Mouse (Mus musculus) midbrain, embryonic 16.5 days (tissue): ENCODE measurements around the gene Col6a5. TPM values are rescaled to one million over a fixed set of nuclear protein-coding genes. Genes with fewer than 3 reads are reported as not detected.

Source experiments
- ATAC-seq: fragments of 200-750 bp; cut with Nextera tagmentation; 2 replicates; pipeline ENCODE4 v1.8.0; 2017; ENCODE audit warnings: moderate TSS enrichment
- H3K27ac ChIP-seq: fragments of 300-500 bp; sonication (generic); 2 replicates; pipeline ENCODE4 v1.5.1; 2014; ENCODE audit warnings: mild to moderate bottlenecking, low read length, mixed read lengths
- H3K27me3 ChIP-seq: fragments of 300-500 bp; sonication (generic); 2 replicates; pipeline ENCODE4 v1.6.1; 2014; ENCODE audit warnings: low read depth, low read length, mixed read lengths; ENCODE audit not compliant: control insufficient read depth, insufficient read depth
- H3K36me3 ChIP-seq: fragments of 300-500 bp; sonication (generic); 2 replicates; pipeline ENCODE4 v1.6.1; 2014; ENCODE audit warnings: mild to moderate bottlenecking, low read length, moderate library complexity, mixed read lengths; ENCODE audit not compliant: control insufficient read depth, insufficient read depth
- H3K4me1 ChIP-seq: fragments of 300-500 bp; sonication (generic); 2 replicates; pipeline ENCODE4 v1.6.1; 2014; ENCODE audit warnings: mild to moderate bottlenecking, low read length, mixed read lengths; ENCODE audit not compliant: control insufficient read depth, insufficient read depth
- H3K4me2 ChIP-seq: fragments of 300-500 bp; sonication (generic); 2 replicates; pipeline ENCODE4 v1.6.1; 2014; ENCODE audit warnings: mild to moderate bottlenecking, low read length, mixed read lengths
- H3K4me3 ChIP-seq: fragments of 300-500 bp; sonication (generic); 2 replicates; pipeline ENCODE4 v1.5.1; 2014; ENCODE audit warnings: low read depth, mild to moderate bottlenecking, low read length, moderate library complexity, mixed read lengths
- H3K9ac ChIP-seq: fragments of 300-500 bp; sonication (generic); 2 replicates; pipeline ENCODE4 v1.6.1; 2014; ENCODE audit warnings: low read depth, low read length, mixed read lengths
- H3K9me3 ChIP-seq: fragments of 300-500 bp; sonication (generic); replicated peaks from 2 replicates; pipeline ENCODE4 v1.6.1; 2014; ENCODE audit warnings: mild to moderate bottlenecking, low read length, mixed read lengths; ENCODE audit not compliant: control insufficient read depth, poor library complexity, severe bottlenecking
- WGBS: fragments of 180-500 bp; shearing (Covaris S2); extraction: QIAGEN DNeasy Blood & Tissue Kit; methylation state at CpG from one replicate; pipeline ENCODE4 v1.1.7; 2014; 5-methylcytosine and 5-hydroxymethylcytosine counted together
- polyA plus RNA-seq: library from polyadenylated mRNA; unstranded; fragments of >200 nt; fragmentation: Nextera tagmentation; extraction: Ambion mirVana; gene quantifications from 2 replicates; pipeline ENCODE4 v1.2.1, GENCODE M21; 2015

The Col6a5 gene
- polyA plus RNA-seq, 1 experiment from 2014 or later = 0.82 TPM

DNA sequence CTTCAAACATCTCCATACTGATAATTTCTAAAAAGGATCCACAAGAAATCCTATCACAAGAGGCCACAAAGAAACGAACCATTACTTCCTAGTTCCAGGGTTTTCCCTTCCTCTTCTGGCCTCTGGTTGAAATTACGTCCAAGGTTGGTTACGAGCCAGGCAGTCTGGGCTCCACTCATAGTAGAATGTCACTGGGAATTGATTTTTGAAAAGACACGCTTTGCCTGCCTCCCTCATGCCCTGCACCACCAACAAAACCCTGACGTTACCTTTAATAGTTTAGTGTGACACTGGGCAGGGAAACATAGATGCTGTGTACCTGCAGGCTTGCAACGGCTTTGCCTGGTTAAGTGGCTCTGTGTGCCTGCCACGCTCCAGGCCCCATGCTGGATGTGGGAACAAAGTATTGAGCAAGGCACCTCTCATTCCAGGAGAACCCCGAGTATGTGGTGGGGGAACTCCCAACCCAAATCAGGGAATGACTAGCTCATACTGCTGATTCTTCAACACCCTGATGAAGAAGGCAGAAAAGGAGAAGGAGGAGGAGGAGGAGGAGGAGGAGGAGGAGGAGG, 133.3 kb downstream of the Col6a5 start:
- Histone ChIP-seq H3K27me3 (no peaks in the 10 kb centered on the region), H3K4me1 (peaks cover 2% of the 10 kb centered on the region; the same call in 1 of the 2 replicates), H3K4me3 (no peak overlapping the region), H3K9me3 (no peaks in the 10 kb centered on the region), H3K4me2 (no peak overlapping the region), H3K9ac (no peak overlapping the region), H3K36me3 (no peaks in the 10 kb centered on the region), H3K27ac (no peak overlapping the region)
- ATAC-seq = no peak
- WGBS = 67% methylated on average over 8 of the region's 8 CpGs

- Histone ChIP-seq H3K4me3 (no peak overlapping the region), H3K4me1 (no peaks in the 10 kb centered on the region), H3K9ac (no peak overlapping the region), H3K4me2 (no peak overlapping the region), H3K27ac (no peak overlapping the region), H3K36me3 (no peaks in the 10 kb centered on the region), H3K9me3 (no peaks in the 10 kb centered on the region), H3K27me3 (no peaks in the 10 kb centered on the region)
- no peak for ATAC-seq
- WGBS = 93% methylated on average over 6 of the region's 6 CpGs
Observed at GRCm38 (mm10) chr9:105820711-105821110, 139.7 kb downstream of the Col6a5 start.

DNA sequence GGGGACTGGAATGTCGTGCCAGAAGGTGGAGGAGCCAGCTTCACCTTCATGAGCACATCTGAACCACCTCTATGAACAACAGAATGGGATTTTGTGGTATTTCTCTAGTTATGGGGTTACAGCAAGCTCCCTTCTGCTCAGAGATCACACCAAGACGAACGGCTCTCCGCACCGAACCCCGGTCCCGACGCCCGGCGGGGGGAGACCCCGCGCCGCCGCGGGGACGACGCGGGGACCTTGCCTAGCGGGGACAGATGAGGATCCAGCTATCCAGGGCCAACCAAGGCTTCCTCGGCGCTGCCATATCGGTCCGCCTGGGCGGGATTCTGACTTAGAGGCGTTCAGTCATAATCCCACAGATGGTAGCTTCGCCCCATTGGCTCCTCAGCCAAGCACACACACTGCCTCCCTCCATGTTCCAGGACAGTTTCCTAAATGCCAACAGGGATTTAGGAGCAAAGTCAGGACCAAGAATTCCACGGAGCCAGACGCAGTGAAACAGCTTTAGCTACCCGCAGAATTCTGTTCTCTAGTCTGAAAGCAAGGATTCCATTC, 141.2 kb downstream of the Col6a5 start:
- Histone ChIP-seq H3K4me1 (no peaks in the 10 kb centered on the region), H3K4me3 (no peak overlapping the region), H3K9me3 (no peaks in the 10 kb centered on the region), H3K27me3 (no peaks in the 10 kb centered on the region), H3K9ac (no peak overlapping the region), H3K36me3 (no peaks in the 10 kb centered on the region), H3K27ac (no peak overlapping the region), H3K4me2 (no peak overlapping the region)
- WGBS = 75% methylated on average over 29 of the region's 29 CpGs
- no peak for ATAC-seq

GRCm38 (mm10) chr9:105814436-105814835, 146.0 kb downstream of the Col6a5 start:
- no peak overlapping the region for H3K9ac ChIP-seq
- no peaks in the 10 kb centered on the region for H3K4me1 ChIP-seq
- H3K36me3 ChIP-seq = no peaks in the 10 kb centered on the region
- H3K27me3 ChIP-seq = no peaks in the 10 kb centered on the region
- WGBS = 89% methylated on average over 5 of the region's 5 CpGs
- no peak overlapping the region for H3K4me3 ChIP-seq
- no peak overlapping the region for H3K4me2 ChIP-seq
- H3K27ac ChIP-seq = no peak overlapping the region
- ATAC-seq = no peak
- no peaks in the 10 kb centered on the region for H3K9me3 ChIP-seq

- no peak overlapping the region for H3K27ac ChIP-seq
- no peak overlapping the region for H3K4me3 ChIP-seq
- ATAC-seq = no peak
- no peak overlapping the region for H3K4me2 ChIP-seq
- H3K9me3 ChIP-seq = no peaks in the 10 kb centered on the region
- H3K36me3 ChIP-seq = no peaks in the 10 kb centered on the region
- H3K27me3 ChIP-seq = no peaks in the 10 kb centered on the region
- no peaks in the 10 kb centered on the region for H3K4me1 ChIP-seq
- no peak overlapping the region for H3K9ac ChIP-seq
- WGBS = 48% methylated on average over 7 of the region's 7 CpGs
Observed at GRCm38 (mm10) chr9:105811458-105811857, 149.0 kb downstream of the Col6a5 start.

- H3K27ac ChIP-seq = no peak overlapping the region
- H3K9ac ChIP-seq = no peak overlapping the region
- no peak overlapping the region for H3K4me3 ChIP-seq
- WGBS = 91% methylated on average over 17 of the region's 17 CpGs
- H3K4me1 ChIP-seq = no peaks in the 10 kb centered on the region
- H3K27me3 ChIP-seq = no peaks in the 10 kb centered on the region
- H3K9me3 ChIP-seq = no peaks in the 10 kb centered on the region
- no peak overlapping the region for H3K4me2 ChIP-seq
- ATAC-seq = no peak
- H3K36me3 ChIP-seq = no peaks in the 10 kb centered on the region
Observed at GRCm38 (mm10) chr9:105808920-105809505, 151.4 kb downstream of the Col6a5 start.

Other genes starting within 250 kb of the Col6a5 start
- gene Col6a6, start 132.5 kb downstream of the Col6a5 start, polyA plus RNA-seq = 0.16 and 0.24 TPM in 2 replicates
- 1.8 and 2.2 TPM in 2 replicates for gene Col6a4, start 136.1 kb upstream of the Col6a5 start, polyA plus RNA-seq
- 3.5 and 3.9 TPM in 2 replicates for gene Glyctk, start 197.5 kb upstream of the Col6a5 start, polyA plus RNA-seq
- 35.5 and 35.9 TPM in 2 replicates for gene Wdr82, start 210.3 kb upstream of the Col6a5 start, polyA plus RNA-seq
- gene Ppm1m, start 239.1 kb upstream of the Col6a5 start, polyA plus RNA-seq = 16.6 and 16.7 TPM in 2 replicates
- gene Twf2, start 242.5 kb upstream of the Col6a5 start, polyA plus RNA-seq = 49.5 and 52.1 TPM in 2 replicates